Mouse (Mus musculus) urinary bladder, postnatal 10 days (tissue): ENCODE measurements at regions not wholly inside any gene's neighbourhood (a gene's known extent, or its start where the extent isn't known, plus 50 kb on each side); places are given as distances from the start of the nearest gene placed in this dataset.
A peak's percentile ranks its signal among the peaks of the same experiment; 100 is the strongest.

Experiments used
- DNase-seq: peaks from one replicate; pipeline ENCODE4 v3.0.0; 2022; ENCODE audit warnings: low spot score

- DNase-seq, result no peak
Measured at GRCm38 (mm10) chr16:97234321-97234720, 63.8 kb upstream of the Dscam start.

GRCm38 (mm10) chr16:97239626-97240025, 69.1 kb upstream of the Dscam start:
- no peak for DNase-seq

GRCm38 (mm10) chr16:97240085-97240484, 69.5 kb upstream of the Dscam start:
- DNase-seq, result no peak

GRCm38 (mm10) chr16:97240859-97241360, 70.4 kb upstream of the Dscam start:
- no peak for DNase-seq

- no peak for DNase-seq
Measured at GRCm38 (mm10) chr16:97241639-97242038, 71.1 kb upstream of the Dscam start.

GRCm38 (mm10) chr16:97250488-97250887, 79.9 kb upstream of the Dscam start:
- DNase-seq, result no peak

GRCm38 (mm10) chr16:97252551-97252950, 82.0 kb upstream of the Dscam start:
- no peak for DNase-seq

- no peak for DNase-seq
Measured at GRCm38 (mm10) chr16:97252997-97253635, 82.6 kb upstream of the Dscam start.

- no peak for DNase-seq
Measured at GRCm38 (mm10) chr16:97258821-97259220, 88.3 kb upstream of the Dscam start.

GRCm38 (mm10) chr16:97263451-97263850, 92.9 kb upstream of the Dscam start:
- DNase-seq, result no peak

- no peak for DNase-seq
Measured at GRCm38 (mm10) chr16:97270417-97271133, 86.0 kb upstream of the Bace2 start.

GRCm38 (mm10) chr16:97271264-97271663, 85.3 kb upstream of the Bace2 start:
- DNase-seq, result no peak

GRCm38 (mm10) chr16:97272035-97272631, 84.4 kb upstream of the Bace2 start:
- DNase-seq, result peak; percentile 20

- no peak for DNase-seq
Measured at GRCm38 (mm10) chr16:97278913-97279312, 77.6 kb upstream of the Bace2 start.

- no peak for DNase-seq
Measured at GRCm38 (mm10) chr16:97281615-97282110, 74.9 kb upstream of the Bace2 start.

- DNase-seq, result no peak
Measured at GRCm38 (mm10) chr16:97282943-97283342, 73.6 kb upstream of the Bace2 start.

GRCm38 (mm10) chr16:97285886-97286447, 70.6 kb upstream of the Bace2 start:
- DNase-seq, result no peak

GRCm38 (mm10) chr16:97286717-97287116, 69.8 kb upstream of the Bace2 start:
- no peak for DNase-seq

- no peak for DNase-seq
Measured at GRCm38 (mm10) chr16:97288634-97289033, 67.9 kb upstream of the Bace2 start.

GRCm38 (mm10) chr16:97292484-97293048, 64.0 kb upstream of the Bace2 start:
- DNase-seq, result no peak

- DNase-seq, result no peak
Measured at GRCm38 (mm10) chr16:97293273-97293672, 63.3 kb upstream of the Bace2 start.

GRCm38 (mm10) chr16:97297140-97297539, 59.4 kb upstream of the Bace2 start:
- no peak for DNase-seq
